In the genomic region with DNA sequence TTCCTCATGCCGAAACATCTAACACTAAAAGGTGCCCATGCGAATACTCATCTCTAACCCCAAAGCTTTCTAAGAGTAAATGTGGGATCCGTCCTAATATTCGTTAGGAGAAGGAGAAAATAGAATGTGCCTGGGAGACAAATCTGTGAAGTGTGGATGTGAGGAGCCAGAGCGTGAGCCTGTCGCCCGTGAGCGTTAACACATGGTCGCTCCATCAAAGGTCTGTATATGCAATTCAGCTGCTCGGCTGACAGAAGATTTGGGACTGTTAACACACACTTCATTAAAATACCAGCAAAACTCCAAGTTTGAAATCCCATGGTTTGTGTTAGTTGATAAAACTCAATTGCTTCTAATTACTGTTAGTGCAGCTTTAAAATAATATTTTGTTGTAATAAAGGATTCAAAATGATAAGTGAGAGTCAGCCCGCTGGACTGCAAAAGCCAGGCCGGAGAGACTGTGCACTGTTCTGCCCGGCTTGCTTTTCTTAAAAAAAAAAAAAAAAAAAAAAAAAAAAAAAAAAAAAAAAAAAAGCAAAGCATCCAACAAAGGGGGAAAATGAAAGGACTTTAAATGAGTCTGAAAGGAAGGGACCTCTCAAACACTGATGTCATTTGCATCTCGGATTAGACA, we compare ENCODE assay signal across 32 mouse cellular contexts.
DNase-seq lines count a peak whose midpoint lies in the region; ATAC-seq and TF ChIP-seq lines count a peak whose summit lies in the region.
"Had no signal": no experiment of that assay in that cellular context is flagged by ENCODE, and none has a peak within 500 bp of the region (broad histone marks: within the 10 kb centered on the region; RNA-seq: fewer than 3 reads in every experiment).

No protein-coding gene starts in this region.

- H3K9ac ChIP-seq in lung, embryonic 14.5 days, result no peak overlapping the region
- H3K9ac ChIP-seq in lung, embryonic 15.5 days, result no peak overlapping the region
- no peak overlapping the region for H3K9ac ChIP-seq in stomach, embryonic 15.5 days
- H3K9ac ChIP-seq: embryonic facial prominence, embryonic 15.5 days; forebrain, embryonic 15.5 days; heart, embryonic 12.5 days; hindbrain, embryonic 15.5 days; limb, embryonic 12.5 days; liver, embryonic 12.5 days; liver, postnatal 0 days; midbrain, embryonic 12.5 days had no signal

- H3K27me3 ChIP-seq in lung, embryonic 14.5 days (ENCODE audit: insufficient read depth, low read length), result no peaks in the 10 kb centered on the region
- H3K27me3 ChIP-seq in lung, embryonic 15.5 days, result no peaks in the 10 kb centered on the region
- H3K27me3 ChIP-seq in stomach, embryonic 15.5 days (replicated peaks), result no peaks in the 10 kb centered on the region
- H3K27me3 ChIP-seq: embryonic facial prominence, embryonic 15.5 days; forebrain, embryonic 15.5 days; heart, embryonic 12.5 days; hindbrain, embryonic 15.5 days; limb, embryonic 12.5 days; liver, embryonic 12.5 days; megakaryocyte, embryonic 14.5 days had no signal

- peak; percentile 81 for DNase-seq in lung, embryonic 14.5 days
- DNase-seq in lung, adult 2 months, result no peak
- peak; percentile 4 for DNase-seq in lung, postnatal 14 days
- no peak for DNase-seq in thymus, postnatal 25 days
- no peak for DNase-seq in T-cell, adult 2 months (ENCODE audit: low spot score)
- DNase-seq: adrenal gland, adult 8-10 months; cerebellum, adult 8-10 months; cerebellum, postnatal 25 days; gastrocnemius, adult 2 months; gastrocnemius, postnatal 36 days; heart, adult 2 months; kidney, adult 11 months; kidney, postnatal 14 days; layer of hippocampus, adult 9-11 months; liver, postnatal 0 days; right cerebral cortex, adult 18-20 months; right cerebral cortex, postnatal 4 days; thymus, postnatal 14 days had no signal

- H3K4me2 ChIP-seq in lung, embryonic 14.5 days, result no peak overlapping the region
- no peak overlapping the region for H3K4me2 ChIP-seq in lung, embryonic 15.5 days
- no peak overlapping the region for H3K4me2 ChIP-seq in stomach, embryonic 15.5 days
- H3K4me2 ChIP-seq: embryonic facial prominence, embryonic 15.5 days; forebrain, embryonic 15.5 days; heart, embryonic 12.5 days; hindbrain, embryonic 15.5 days; limb, embryonic 12.5 days; liver, embryonic 12.5 days; midbrain, embryonic 12.5 days had no signal

- H3K36me3 ChIP-seq in lung, embryonic 14.5 days (ENCODE audit: insufficient read depth), result no peaks in the 10 kb centered on the region
- H3K36me3 ChIP-seq in lung, embryonic 15.5 days, result no peaks in the 10 kb centered on the region
- no peaks in the 10 kb centered on the region for H3K36me3 ChIP-seq in stomach, embryonic 15.5 days
- H3K36me3 ChIP-seq: embryonic facial prominence, embryonic 10.5 days; embryonic facial prominence, embryonic 15.5 days; forebrain, embryonic 15.5 days; heart, embryonic 12.5 days; hindbrain, embryonic 15.5 days; limb, embryonic 12.5 days; liver, embryonic 12.5 days; midbrain, embryonic 12.5 days had no signal

- no peaks in the 10 kb centered on the region for H3K9me3 ChIP-seq in lung, embryonic 14.5 days (ENCODE audit: low read depth, low read length)
- no peaks in the 10 kb centered on the region for H3K9me3 ChIP-seq in lung, embryonic 15.5 days
- H3K9me3 ChIP-seq in stomach, embryonic 15.5 days, result no peaks in the 10 kb centered on the region
- H3K9me3 ChIP-seq: embryonic facial prominence, embryonic 10.5 days; embryonic facial prominence, embryonic 15.5 days; forebrain, embryonic 15.5 days; heart, embryonic 12.5 days; hindbrain, embryonic 15.5 days; limb, embryonic 12.5 days; liver, embryonic 12.5 days; midbrain, embryonic 12.5 days had no signal

- 0 out of 2 replicates have a peak, but pooled peaks cover 4% of the 10 kb centered on the region for H3K4me1 ChIP-seq in lung, embryonic 14.5 days (ENCODE audit: insufficient read depth)
- H3K4me1 ChIP-seq in lung, adult 2 months (ENCODE audit: control insufficient read depth, insufficient read depth, low read length), result no peaks in the 10 kb centered on the region; the same call in 1 of the 2 replicates
- H3K4me1 ChIP-seq in lung, embryonic 15.5 days, result no peaks in the 10 kb centered on the region
- no peaks in the 10 kb centered on the region for H3K4me1 ChIP-seq in stomach, embryonic 15.5 days
- H3K4me1 ChIP-seq: embryonic facial prominence, embryonic 10.5 days; embryonic facial prominence, embryonic 15.5 days; heart, embryonic 12.5 days; hindbrain, embryonic 15.5 days; liver, embryonic 12.5 days; megakaryocyte, embryonic 14.5 days; midbrain, embryonic 12.5 days had no signal

- ATAC-seq in lung, embryonic 14.5 days (ENCODE audit: insufficient read depth), result peak; percentile 89; the same call in 1 of the 2 replicates
- peak; percentile 72; the same call in 1 of the 2 replicates for ATAC-seq in lung, embryonic 15.5 days (ENCODE audit: borderline replicate concordance, extremely low read depth, low FRiP score, low TSS enrichment)
- ATAC-seq in stomach, embryonic 15.5 days (ENCODE audit: insufficient read depth, low FRiP score, low read depth), result peak; percentile 42; the same call in 1 of the 2 replicates
- ATAC-seq: activated CD4-positive, CD25-positive, alpha-beta regulatory T cell, adult 4 months; CD4-positive, CD25-positive, alpha-beta regulatory T cell, adult 4 months; forebrain, embryonic 15.5 days; inflammation-experienced regulatory T-cells, adult 6 months; liver, embryonic 12.5 days; liver, postnatal 0 days had no signal

- WGBS in lung, embryonic 14.5 days, result 36% methylated on average over 14 of the region's 14 CpGs
- WGBS in lung, adult 2 months, result 50% methylated on average over 14 of the region's 14 CpGs
- 44% methylated on average over 14 of the region's 14 CpGs for WGBS in lung, embryonic 15.5 days
- 55% methylated on average over 14 of the region's 14 CpGs for WGBS in stomach, embryonic 15.5 days

- H3K4me3 ChIP-seq in lung, embryonic 14.5 days (ENCODE audit: low read depth, low read length), result no peak overlapping the region
- H3K4me3 ChIP-seq in lung, adult 2 months (replicated peaks; ENCODE audit: extremely low read depth, low read depth, low read length), result no peak overlapping the region
- H3K4me3 ChIP-seq in lung, embryonic 15.5 days, result no peak overlapping the region
- H3K4me3 ChIP-seq in stomach, embryonic 15.5 days (replicated peaks), result no peak overlapping the region
- H3K4me3 ChIP-seq: embryonic facial prominence, embryonic 10.5 days; embryonic facial prominence, embryonic 15.5 days; forebrain, embryonic 15.5 days; gastrocnemius, adult 2 months; heart, adult 2 months; heart, embryonic 12.5 days; hindbrain, embryonic 15.5 days; limb, embryonic 12.5 days; liver, embryonic 12.5 days; megakaryocyte, embryonic 14.5 days; midbrain, embryonic 12.5 days had no signal

- no peak for TF ChIP-seq POLR2A in lung, adult 2 months (IDR thresholded peaks at IDR 0.05; ENCODE audit: borderline replicate concordance, extremely low read depth, low read depth, low read length)

- no peak for TF ChIP-seq CTCF in lung, embryonic 14.5 days (IDR thresholded peaks at IDR 0.05; ENCODE audit: low read depth)
- TF ChIP-seq CTCF in lung, adult 2 months (IDR thresholded peaks at IDR 0.05; ENCODE audit: insufficient read depth, low read length), result no peak

- no peak overlapping the region for H3K27ac ChIP-seq in lung, embryonic 14.5 days (ENCODE audit: low read depth)
- no peak overlapping the region for H3K27ac ChIP-seq in lung, embryonic 15.5 days
- no peak overlapping the region for H3K27ac ChIP-seq in stomach, embryonic 15.5 days
- H3K27ac ChIP-seq: embryonic facial prominence, embryonic 10.5 days; embryonic facial prominence, embryonic 15.5 days; forebrain, embryonic 15.5 days; gastrocnemius, adult 2 months; heart, adult 2 months; hindbrain, embryonic 15.5 days; limb, embryonic 12.5 days; liver, embryonic 12.5 days; midbrain, embryonic 12.5 days had no signal

Comparison
In these comparisons a context has a peak if more than half of its experiments do, and no peak if none do; other contexts are left out.
1. DNase-seq: peak in lung, embryonic 14.5 days (single experiment) and lung, postnatal 14 days (single experiment); none in lung, adult 2 months (single experiment), thymus, postnatal 25 days (single experiment) and T-cell, adult 2 months (single experiment).
2. Peak in every context shown above with its lines, with median percentiles within 50 percentile points of each other: ATAC-seq.